Mouse (Mus musculus) urinary bladder, postnatal 25 days (tissue): ENCODE measurements at regions not wholly inside any gene's neighbourhood (a gene's known extent, or its start where the extent isn't known, plus 50 kb on each side); places are given as distances from the start of the nearest gene placed in this dataset.

Experiments
- DNase-seq: peaks from one replicate; pipeline ENCODE4 v3.0.0; 2022; ENCODE audit warnings: low spot score

DNA sequence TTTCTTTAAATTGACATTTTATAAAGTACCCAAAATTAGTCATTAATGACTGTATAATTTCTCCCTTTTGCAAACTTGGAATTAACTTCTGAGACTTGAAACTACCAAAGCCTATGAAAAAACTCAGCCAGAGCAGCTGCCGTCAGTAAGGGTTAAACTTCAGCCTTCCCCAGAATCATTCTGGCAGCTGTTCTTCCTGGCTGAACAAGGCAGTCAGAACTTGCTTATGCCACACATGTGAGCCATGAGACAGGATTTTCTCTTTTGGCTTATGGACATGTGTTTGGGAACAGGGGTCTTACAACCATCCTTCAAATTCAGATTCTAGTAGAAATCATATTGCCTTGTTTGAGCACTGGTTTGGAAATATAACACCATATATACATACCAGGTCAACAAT is 422.4 kb upstream of the Fat1 start:
- DNase-seq, result no peak

DNA sequence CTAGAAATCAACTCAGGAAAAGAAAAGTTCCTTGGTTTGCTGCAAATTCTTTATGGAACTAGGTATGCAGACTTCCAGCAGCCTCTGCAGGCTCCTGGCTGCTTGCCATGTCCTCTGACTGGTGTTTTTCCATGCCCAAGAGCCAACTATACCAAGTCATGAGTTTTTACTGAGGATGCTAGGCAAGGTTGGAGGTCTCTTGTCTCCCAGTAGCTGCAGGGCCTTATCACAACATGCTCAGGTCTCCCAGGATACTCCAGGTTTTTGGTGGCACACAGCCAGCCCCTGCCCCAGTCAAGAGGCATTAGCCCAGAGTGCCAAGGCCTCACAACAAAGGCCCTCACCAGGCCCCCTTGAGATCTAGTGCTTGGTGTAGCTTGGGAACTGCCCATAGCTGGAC is 409.3 kb upstream of the Fat1 start:
- no peak for DNase-seq

DNA sequence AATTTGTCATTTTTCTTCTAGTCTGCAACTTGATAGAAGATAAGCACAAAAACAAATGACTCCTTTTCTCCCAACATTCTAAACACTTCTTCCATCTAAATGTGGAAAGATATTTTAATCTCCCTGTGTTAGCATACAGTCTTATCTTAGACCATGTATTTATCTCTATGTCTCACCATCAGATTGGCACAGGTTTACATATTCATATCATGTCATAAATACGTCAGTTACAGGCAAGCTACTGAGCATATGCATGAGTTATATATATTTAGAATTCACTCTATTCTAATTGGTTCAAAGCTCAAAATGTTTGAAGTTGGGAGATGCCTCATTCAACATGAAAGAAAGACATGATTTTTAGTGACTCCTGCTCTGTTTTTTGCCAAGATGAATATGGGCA is 405.6 kb upstream of the Fat1 start:
- no peak for DNase-seq

DNA sequence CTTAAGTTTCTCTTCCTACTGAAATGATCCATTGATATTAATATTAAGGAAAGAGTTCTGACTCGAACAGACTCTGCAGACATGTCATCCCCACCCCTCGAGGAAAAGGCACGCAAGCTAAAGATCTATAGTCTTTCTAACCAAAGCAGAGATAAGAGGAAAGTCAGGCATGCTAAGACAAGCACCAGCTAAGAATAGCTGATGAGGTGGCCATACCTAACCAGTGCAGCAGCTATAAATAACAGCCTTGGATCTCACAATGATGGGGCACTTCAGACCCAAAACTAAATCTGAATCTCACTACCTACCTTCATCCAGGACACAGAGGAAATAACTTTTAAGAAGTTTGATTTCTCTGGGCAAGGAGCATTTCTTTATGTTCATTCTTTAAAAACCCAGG is 386.4 kb upstream of the Fat1 start:
- DNase-seq, result no peak

DNA sequence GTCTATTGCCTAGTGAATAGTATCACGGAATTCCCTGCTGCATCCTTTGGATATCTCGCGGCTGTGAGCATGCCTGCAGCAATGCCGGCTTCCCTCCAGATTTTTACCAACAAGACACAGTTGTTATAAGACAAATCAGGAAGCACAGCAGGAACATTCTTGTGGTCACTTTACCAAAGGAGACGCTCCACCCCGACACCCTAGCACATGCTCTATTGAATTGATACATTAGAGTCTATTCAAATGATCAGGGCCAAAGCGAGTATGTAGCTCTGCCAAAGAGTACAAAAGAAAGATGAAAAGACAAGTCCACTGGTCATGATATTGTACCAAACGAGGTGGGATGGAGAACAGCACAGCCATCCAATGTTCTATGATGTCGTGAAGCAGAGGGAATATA is 376.1 kb upstream of the Fat1 start:
- DNase-seq, result no peak

DNA sequence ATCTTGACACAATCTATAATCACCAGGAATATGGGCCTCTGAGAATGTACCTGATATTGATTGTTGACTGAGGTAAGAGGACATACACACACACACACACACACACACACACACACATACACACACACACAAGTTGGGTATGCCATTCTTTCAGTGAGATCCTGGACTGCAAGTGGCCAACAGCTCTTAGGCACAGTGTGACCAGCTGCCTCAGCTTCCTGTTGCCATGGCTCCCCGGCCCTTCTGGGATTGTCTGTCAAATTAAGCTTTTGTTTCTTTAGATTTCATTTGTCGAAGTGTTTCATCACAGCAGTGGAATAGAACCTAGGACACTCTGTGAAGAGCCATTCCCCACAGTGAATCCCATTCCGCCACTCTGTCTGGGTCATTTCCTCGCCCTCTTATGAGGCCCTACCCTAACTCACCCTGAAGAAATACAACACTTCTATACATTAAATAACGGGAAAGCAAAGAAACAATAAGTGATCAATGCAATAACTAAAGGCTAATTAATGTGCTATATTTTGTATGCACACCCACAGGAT is 358.9 kb upstream of the Fat1 start:
- DNase-seq, result no peak

DNA sequence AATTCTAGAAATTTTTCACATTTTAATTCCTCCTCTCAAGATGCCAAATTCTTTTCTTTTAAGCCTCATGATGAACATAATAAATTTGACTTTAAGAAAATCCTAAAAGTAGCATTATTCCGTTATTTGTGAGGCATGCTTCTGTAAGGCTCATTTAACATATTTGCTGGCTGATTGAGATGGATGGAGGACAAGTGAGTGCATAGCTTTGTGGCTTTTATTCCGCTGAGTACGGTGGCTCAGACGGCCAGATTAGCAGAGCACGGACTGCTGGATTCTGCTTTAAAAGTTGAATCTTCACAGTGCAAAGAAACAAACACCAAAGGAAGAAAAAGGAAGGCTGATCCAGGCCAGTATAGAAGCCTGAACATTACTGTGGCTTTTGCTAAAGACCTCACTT is 358.3 kb upstream of the Fat1 start:
- DNase-seq, result no peak
